Mouse (Mus musculus) brown adipose tissue, adult 24 weeks (tissue): ENCODE measurements around the gene Pbx3. TPM values are rescaled to one million over a fixed set of nuclear protein-coding genes. Genes with fewer than 3 reads are reported as not detected.

Source experiments
- polyA plus RNA-seq: library from polyadenylated mRNA; stranded (reverse); fragments of >200 nt; gene quantifications from 2 replicates; pipeline ENCODE4 v1.2.4, GENCODE M21; 2012; ENCODE audit not compliant: missing spikeins, insufficient read depth, insufficient read length

The Pbx3 gene
- polyA plus RNA-seq, 1 experiment, result 3.8 TPM

Other genes with a start within 250 kb of the Pbx3 start
- gene Mapkap1, start 33.6 kb upstream of the Pbx3 start, polyA plus RNA-seq, result 40.6 and 66.5 TPM in 2 replicates